Mouse (Mus musculus): Measurements from ENCODE around the gene Hsd17b11.
"Not testable (repeated sequence)": the region's sequence is repeated elsewhere in the genome, so short reads cannot be mapped to it uniquely, and the experiment has no call there.

Gene Hsd17b11

GRCm38 (mm10) chr5:103992831-103993230, 28.9 kb downstream of the Hsd17b11 start:
- no peak for DNase-seq (ENCODE audit: extremely low read depth, low read depth)

- DNase-seq (ENCODE audit: extremely low read depth, low read depth): no peak
Measured at GRCm38 (mm10) chr5:103980705-103981560, 40.8 kb downstream of the Hsd17b11 start.

- no peak for DNase-seq (ENCODE audit: extremely low read depth, low read depth)
Measured at GRCm38 (mm10) chr5:103977907-103978570, 43.7 kb downstream of the Hsd17b11 start.

GRCm38 (mm10) chr5:103977297-103977696, 44.4 kb downstream of the Hsd17b11 start, which contains the start of gene Hsd17b13:
Hsd17b13 (minus strand) TSS chr5:103977410.
- DNase-seq (ENCODE audit: extremely low read depth, low read depth): no peak

GRCm38 (mm10) chr5:103975736-103976135, 46.0 kb downstream of the Hsd17b11 start:
- DNase-seq (ENCODE audit: extremely low read depth, low read depth): no peak

- no peak for DNase-seq (ENCODE audit: extremely low read depth, low read depth)
Measured at GRCm38 (mm10) chr5:103972801-103973200, 48.9 kb downstream of the Hsd17b11 start.

GRCm38 (mm10) chr5:103972379-103972778, 49.3 kb downstream of the Hsd17b11 start:
- no peak for DNase-seq (ENCODE audit: extremely low read depth, low read depth)

- DNase-seq (ENCODE audit: extremely low read depth, low read depth): no peak
Measured at GRCm38 (mm10) chr5:103971051-103971450, 50.7 kb downstream of the Hsd17b11 start.

GRCm38 (mm10) chr5:103962935-103963429, 58.7 kb downstream of the Hsd17b11 start:
- DNase-seq (ENCODE audit: extremely low read depth, low read depth): no peak

- DNase-seq (ENCODE audit: extremely low read depth, low read depth): no peak
Measured at GRCm38 (mm10) chr5:103954638-103955037, 67.1 kb downstream of the Hsd17b11 start.

- DNase-seq (ENCODE audit: extremely low read depth, low read depth): no peak
Measured at GRCm38 (mm10) chr5:103953135-103954083, 68.3 kb downstream of the Hsd17b11 start.

- not testable (repeated sequence) for DNase-seq (ENCODE audit: extremely low read depth, low read depth)
Measured at GRCm38 (mm10) chr5:103950138-103950537, 71.6 kb downstream of the Hsd17b11 start.

GRCm38 (mm10) chr5:103943183-103943582, 78.5 kb downstream of the Hsd17b11 start:
- no peak for DNase-seq (ENCODE audit: extremely low read depth, low read depth)

- no peak for DNase-seq (ENCODE audit: extremely low read depth, low read depth)
Measured at GRCm38 (mm10) chr5:103939856-103940255, 81.9 kb downstream of the Hsd17b11 start.
